Mouse (Mus musculus) urinary bladder, postnatal 4 days (tissue): ENCODE data around the gene Glyctk.
A peak's percentile ranks its signal among the peaks of the same experiment; 100 is the strongest.

ENCODE experiments used
- DNase-seq, 2 experiments: peaks; one replicate each; pipeline ENCODE4 v3.0.0; 2021 to 2022; ENCODE audit warnings: low spot score in 2 of 2

Glyctk gene

GRCm38 (mm10) chr9:106158037-106158491 lies at the start of gene Glyctk:
Gene Glyctk, minus strand, starts transcription at chr9:106158138.
- no peak for DNase-seq

GRCm38 (mm10) chr9:106206515-106206914 lies 48.6 kb upstream of the Glyctk start:
- DNase-seq = no peak

GRCm38 (mm10) chr9:106205713-106206290 lies 47.9 kb upstream of the Glyctk start:
- DNase-seq = no peak

GRCm38 (mm10) chr9:106203990-106204851 lies 46.3 kb upstream of the Glyctk start:
- no peak for DNase-seq

GRCm38 (mm10) chr9:106202819-106203636 lies 45.1 kb upstream of the Glyctk start, which contains the start of gene Twf2:
Gene Twf2, plus strand, starts transcription at chr9:106203108.
- DNase-seq = peak; percentile 90 to 95

- DNase-seq = no peak
Observed at GRCm38 (mm10) chr9:106201895-106202294, 44.0 kb upstream of the Glyctk start.

GRCm38 (mm10) chr9:106199535-106200272 lies 41.8 kb upstream of the Glyctk start, which contains the start of gene Ppm1m:
Gene Ppm1m, minus strand, starts transcription at chr9:106199746.
- DNase-seq = no peak

GRCm38 (mm10) chr9:106198962-106199458 lies 41.1 kb upstream of the Glyctk start:
- DNase-seq = peak; percentile 66 to 76

GRCm38 (mm10) chr9:106197732-106198131 lies 39.8 kb upstream of the Glyctk start:
- DNase-seq = no peak

GRCm38 (mm10) chr9:106197081-106197713 lies 39.3 kb upstream of the Glyctk start:
- no peak for DNase-seq

GRCm38 (mm10) chr9:106195693-106196092 lies 37.8 kb upstream of the Glyctk start:
- no peak for DNase-seq

- no peak for DNase-seq
Observed at GRCm38 (mm10) chr9:106193930-106194807, 36.2 kb upstream of the Glyctk start.

- no peak for DNase-seq
Observed at GRCm38 (mm10) chr9:106192998-106193397, 35.1 kb upstream of the Glyctk start.

- DNase-seq = no peak
Observed at GRCm38 (mm10) chr9:106192024-106192423, 34.1 kb upstream of the Glyctk start.

GRCm38 (mm10) chr9:106191355-106191754 lies 33.4 kb upstream of the Glyctk start:
- no peak for DNase-seq

- DNase-seq = no peak
Observed at GRCm38 (mm10) chr9:106183996-106184395, 26.1 kb upstream of the Glyctk start.

GRCm38 (mm10) chr9:106182146-106182545 lies 24.2 kb upstream of the Glyctk start:
- DNase-seq = no peak

- no peak for DNase-seq
Observed at GRCm38 (mm10) chr9:106179964-106180363, 22.0 kb upstream of the Glyctk start.

- no peak for DNase-seq
Observed at GRCm38 (mm10) chr9:106179454-106179853, 21.5 kb upstream of the Glyctk start.

- no peak for DNase-seq
Observed at GRCm38 (mm10) chr9:106177799-106178198, 19.9 kb upstream of the Glyctk start.
